Mouse (Mus musculus) E14TG2a.4 (cell line): Measurements from ENCODE around the gene Vav3.

Experiments used
- H3K27me3 ChIP-seq: 2 replicates; pipeline ENCODE4 v1.6.1; 2014; ENCODE audit warnings: low read length, control low read depth; ENCODE audit not compliant: insufficient read depth
- H3K36me3 ChIP-seq: 2 replicates; pipeline ENCODE4 v1.6.1; 2014; ENCODE audit warnings: low read length, control low read depth; ENCODE audit not compliant: insufficient read depth
- H3K4me1 ChIP-seq: replicated peaks from 2 replicates; pipeline ENCODE4 v1.6.1; 2014; ENCODE audit warnings: low read depth, low read length, control low read depth
- H3K4me3 ChIP-seq: replicated peaks from 2 replicates; pipeline ENCODE4 v1.5.1; 2014; ENCODE audit warnings: mild to moderate bottlenecking, low read length
- H3K9me3 ChIP-seq: 2 replicates; pipeline ENCODE4 v1.6.1; 2014; ENCODE audit warnings: low read length, control low read depth
- CTCF ChIP-seq: conservative IDR thresholded peaks from 2 replicates; pipeline ENCODE4 v1.5.1; 2014; ENCODE audit warnings: low read length
- NANOG ChIP-seq: IDR thresholded peaks from 2 replicates; pipeline ENCODE4 v1.6.1; 2014; ENCODE audit warnings: borderline replicate concordance, low read length, mixed read lengths
- POU5F1 ChIP-seq: IDR thresholded peaks from 2 replicates; pipeline ENCODE4 v1.6.1; 2014; ENCODE audit warnings: low read length, borderline replicate concordance

Vav3 gene

GRCm38 (mm10) chr3:109464600-109464999, 124.1 kb downstream of the Vav3 start:
- Histone ChIP-seq H3K9me3 (no peaks in the 10 kb centered on the region), H3K4me1 (peaks cover 2% of the 10 kb centered on the region; the same call in 1 of the 2 replicates), H3K4me3 (no peak overlapping the region), H3K36me3 (no peaks in the 10 kb centered on the region), H3K27me3 (no peaks in the 10 kb centered on the region)
- TF ChIP-seq NANOG = no peak
- no peak for TF ChIP-seq POU5F1
- TF ChIP-seq CTCF = no peak

- Histone ChIP-seq H3K4me1 (peaks cover 2% of the 10 kb centered on the region; the same call in 1 of the 2 replicates), H3K9me3 (no peaks in the 10 kb centered on the region), H3K4me3 (no peak overlapping the region), H3K36me3 (no peaks in the 10 kb centered on the region), H3K27me3 (no peaks in the 10 kb centered on the region)
- no peak for TF ChIP-seq CTCF
- no peak for TF ChIP-seq POU5F1
- TF ChIP-seq NANOG = no peak
Observed at GRCm38 (mm10) chr3:109466541-109466940, 126.1 kb downstream of the Vav3 start.

GRCm38 (mm10) chr3:109467288-109467687, 126.8 kb downstream of the Vav3 start:
- H3K4me3 ChIP-seq = no peak overlapping the region
- TF ChIP-seq POU5F1 (no peak), CTCF (no peak), NANOG (no peak)
- peaks cover 2% of the 10 kb centered on the region; the same call in 1 of the 2 replicates for H3K4me1 ChIP-seq
- no peaks in the 10 kb centered on the region for H3K9me3 ChIP-seq
- no peaks in the 10 kb centered on the region for H3K27me3 ChIP-seq
- no peaks in the 10 kb centered on the region for H3K36me3 ChIP-seq

GRCm38 (mm10) chr3:109469465-109469864, 129.0 kb downstream of the Vav3 start:
- no peak for TF ChIP-seq CTCF
- TF ChIP-seq POU5F1 = no peak
- no peak for TF ChIP-seq NANOG
- Histone ChIP-seq H3K4me1 (peaks cover 2% of the 10 kb centered on the region; the same call in 1 of the 2 replicates), H3K36me3 (no peaks in the 10 kb centered on the region), H3K27me3 (no peaks in the 10 kb centered on the region), H3K4me3 (no peak overlapping the region), H3K9me3 (no peaks in the 10 kb centered on the region)

- no peaks in the 10 kb centered on the region for H3K36me3 ChIP-seq
- no peaks in the 10 kb centered on the region for H3K9me3 ChIP-seq
- H3K4me3 ChIP-seq = no peak overlapping the region
- no peak for TF ChIP-seq CTCF
- no peak for TF ChIP-seq NANOG
- TF ChIP-seq POU5F1 = no peak
- no peaks in the 10 kb centered on the region for H3K27me3 ChIP-seq
- H3K4me1 ChIP-seq = peaks cover 2% of the 10 kb centered on the region; the same call in 1 of the 2 replicates
Observed at GRCm38 (mm10) chr3:109470651-109471255, 130.3 kb downstream of the Vav3 start.

GRCm38 (mm10) chr3:109476521-109476920, 136.1 kb downstream of the Vav3 start:
- H3K4me1 ChIP-seq = no peaks in the 10 kb centered on the region
- no peak for TF ChIP-seq POU5F1
- no peak for TF ChIP-seq NANOG
- TF ChIP-seq CTCF = no peak
- H3K36me3 ChIP-seq = no peaks in the 10 kb centered on the region
- peaks cover 13% of the 10 kb centered on the region for H3K9me3 ChIP-seq
- no peak overlapping the region for H3K4me3 ChIP-seq
- no peaks in the 10 kb centered on the region for H3K27me3 ChIP-seq

GRCm38 (mm10) chr3:109478297-109478696, 137.8 kb downstream of the Vav3 start:
- Histone ChIP-seq H3K4me1 (no peaks in the 10 kb centered on the region), H3K27me3 (no peaks in the 10 kb centered on the region), H3K4me3 (no peak overlapping the region), H3K9me3 (peaks cover 13% of the 10 kb centered on the region), H3K36me3 (no peaks in the 10 kb centered on the region)
- TF ChIP-seq NANOG (no peak), CTCF (no peak), POU5F1 (no peak)

- Histone ChIP-seq H3K4me1 (no peaks in the 10 kb centered on the region), H3K27me3 (no peaks in the 10 kb centered on the region), H3K4me3 (no peak overlapping the region), H3K9me3 (peaks cover 13% of the 10 kb centered on the region), H3K36me3 (no peaks in the 10 kb centered on the region)
- TF ChIP-seq CTCF (no peak), NANOG (no peak), POU5F1 (no peak)
Observed at GRCm38 (mm10) chr3:109480625-109481024, 140.2 kb downstream of the Vav3 start.

- H3K4me3 ChIP-seq = no peak overlapping the region
- no peaks in the 10 kb centered on the region for H3K4me1 ChIP-seq
- H3K36me3 ChIP-seq = no peaks in the 10 kb centered on the region
- TF ChIP-seq NANOG (no peak), CTCF (no peak), POU5F1 (no peak)
- no peaks in the 10 kb centered on the region for H3K9me3 ChIP-seq
- no peaks in the 10 kb centered on the region for H3K27me3 ChIP-seq
Observed at GRCm38 (mm10) chr3:109486786-109487185, 146.3 kb downstream of the Vav3 start.
